Mouse (Mus musculus) CH12.LX (cell line): ENCODE results near the gene Col7a1. TPM values are rescaled to one million over a fixed set of nuclear protein-coding genes. Genes with fewer than 3 reads are reported as not detected.

Source experiments
- DNase-seq: peaks from one replicate; pipeline ENCODE4 v3.0.0-alpha.2; 2013; ENCODE audit errors: extremely low read depth
- H3K27ac ChIP-seq: 2 replicates; pipeline ENCODE4 v1.5.1; 2012; ENCODE audit warnings: low read depth, mild to moderate bottlenecking, control low read depth, moderate library complexity; ENCODE audit not compliant: insufficient read depth
- H3K27me3 ChIP-seq: replicated peaks from 2 replicates; pipeline ENCODE3; 2012; ENCODE audit warnings: inconsistent platforms
- H3K36me3 ChIP-seq, 2 experiments: replicated peaks in 1 of 2; 2 replicates each; pipeline versions ENCODE3 to v1.6.1; 2012; ENCODE audit warnings: inconsistent platforms in 1 of 2, low read length in 1 of 2, mild to moderate bottlenecking in 1 of 2, mixed read lengths in 1 of 2, moderate library complexity in 1 of 2; ENCODE audit not compliant: control insufficient read depth in 1 of 2, insufficient read depth in 1 of 2
- H3K4me1 ChIP-seq, 2 experiments: 2 replicates each; pipeline ENCODE4 v1.6.1; 2012; ENCODE audit warnings: inconsistent platforms in 1 of 2, moderate library complexity in 1 of 2; ENCODE audit not compliant: insufficient read depth in 2 of 2, control insufficient read depth in 1 of 2
- H3K4me2 ChIP-seq: 2 replicates; pipeline ENCODE4 v1.6.1; 2012; ENCODE audit warnings: low read depth, mild to moderate bottlenecking, control low read depth; ENCODE audit not compliant: poor library complexity, insufficient read depth, severe bottlenecking
- H3K4me3 ChIP-seq, 3 experiments: fragments of 150-350 bp in 1 of 3; sonication (generic) in 1 of 3; replicated peaks in 1 of 3; 2 replicates each; pipeline versions ENCODE3 to v1.5.1; 2011 to 2012; ENCODE audit warnings: low read depth in 2 of 3, low read length in 2 of 3, mild to moderate bottlenecking in 2 of 3, moderate library complexity in 2 of 3, control low read depth in 1 of 3, improper control_type of control experiment in 1 of 3, inconsistent platforms in 1 of 3, mixed read lengths in 1 of 3; ENCODE audit not compliant: poor library complexity in 1 of 3
- H3K79me2 ChIP-seq: replicated peaks from 2 replicates; pipeline ENCODE4 v1.6.1; 2012; ENCODE audit warnings: mild to moderate bottlenecking, moderate library complexity; ENCODE audit not compliant: control insufficient read depth, poor library complexity, insufficient read depth, severe bottlenecking; ENCODE audit errors: extremely low read depth
- H3K9ac ChIP-seq: 2 replicates; pipeline ENCODE4 v1.6.1; 2012; ENCODE audit warnings: low read depth, mild to moderate bottlenecking, control low read depth, moderate library complexity; ENCODE audit not compliant: insufficient read depth
- H3K9me3 ChIP-seq: replicated peaks from 2 replicates; pipeline ENCODE3; 2012; ENCODE audit warnings: low read length, inconsistent platforms, mixed read lengths
- E2F4 ChIP-seq: IDR thresholded peaks from 2 replicates; pipeline ENCODE4 v1.6.1; 2011; ENCODE audit warnings: low read depth, low read length, improper control_type of control experiment; ENCODE audit not compliant: insufficient replicate concordance
- EP300 ChIP-seq: IDR thresholded peaks from 2 replicates; pipeline ENCODE4 v1.6.1; 2011; ENCODE audit warnings: low read length, improper control_type of control experiment
- HCFC1 ChIP-seq: IDR thresholded peaks from 2 replicates; pipeline ENCODE4 v1.6.1; 2012; ENCODE audit warnings: low read depth, mild to moderate bottlenecking, inconsistent platforms, low read length, improper control_type of control experiment
- KAT2A ChIP-seq: IDR thresholded peaks from 2 replicates; pipeline ENCODE4 v1.6.1; 2012; ENCODE audit warnings: low read length, improper control_type of control experiment, inconsistent platforms; ENCODE audit not compliant: insufficient replicate concordance
- MAX ChIP-seq: IDR thresholded peaks from 2 replicates; pipeline ENCODE4 v1.6.1; 2011; ENCODE audit warnings: low read length, improper control_type of control experiment
- MEF2A ChIP-seq: IDR thresholded peaks from 2 replicates; pipeline ENCODE4 v1.6.1; 2014; ENCODE audit warnings: low read depth, mild to moderate bottlenecking, inconsistent platforms, low read length, improper control_type of control experiment, borderline replicate concordance
- MXI1 ChIP-seq: IDR thresholded peaks from 2 replicates; pipeline ENCODE4 v1.6.1; 2011; ENCODE audit warnings: mild to moderate bottlenecking, low read depth, low read length, improper control_type of control experiment
- NELFE ChIP-seq: IDR thresholded peaks from 2 replicates; pipeline ENCODE4 v1.6.1; 2011; ENCODE audit warnings: low read depth, low read length, improper control_type of control experiment
- NRF1 ChIP-seq: IDR thresholded peaks from 2 replicates; pipeline ENCODE4 v1.6.1; 2014; ENCODE audit warnings: low read depth, mild to moderate bottlenecking, inconsistent platforms, low read length, improper control_type of control experiment, moderate library complexity
- RAD21 ChIP-seq: IDR thresholded peaks from 2 replicates; pipeline ENCODE4 v1.6.1; 2011; ENCODE audit warnings: low read depth, mild to moderate bottlenecking, low read length, improper control_type of control experiment, moderate library complexity
- RCOR1 ChIP-seq: conservative IDR thresholded peaks from 2 replicates; pipeline ENCODE4 v1.6.1; 2012; ENCODE audit warnings: low read depth, mild to moderate bottlenecking, inconsistent platforms, low read length, improper control_type of control experiment
- SMC3 ChIP-seq: IDR thresholded peaks from 2 replicates; pipeline ENCODE4 v1.6.1; 2011; ENCODE audit warnings: low read depth, low read length, improper control_type of control experiment
- UBTF ChIP-seq: IDR thresholded peaks from 2 replicates; pipeline ENCODE4 v1.6.1; 2012; ENCODE audit warnings: low read depth, mild to moderate bottlenecking, inconsistent platforms, low read length, improper control_type of control experiment, moderate library complexity
- USF1 ChIP-seq: IDR thresholded peaks from 2 replicates; pipeline ENCODE4 v1.6.1; 2014; ENCODE audit warnings: low read depth, mild to moderate bottlenecking, inconsistent platforms, low read length, improper control_type of control experiment
- USF2 ChIP-seq: conservative IDR thresholded peaks from 2 replicates; pipeline ENCODE4 v1.6.1; 2011; ENCODE audit warnings: low read depth, low read length, improper control_type of control experiment
- ZC3H11A ChIP-seq: IDR thresholded peaks from 2 replicates; pipeline ENCODE4 v1.6.1; 2012; ENCODE audit warnings: low read depth, mild to moderate bottlenecking, inconsistent platforms, low read length, improper control_type of control experiment
- ZNF384 ChIP-seq: IDR thresholded peaks from 2 replicates; pipeline ENCODE4 v1.6.1; 2012; ENCODE audit warnings: low read depth, low read length, improper control_type of control experiment, inconsistent platforms
- dilution Hi-C: fragments of 300-500 bp; cut with MboI; formaldehyde crosslinking; loops from 2 replicates; pipeline ENCODE4 v1.14.3; 2020; ENCODE audit warnings: low sequenced_read_pairs; ENCODE audit not compliant: extremely low pct_unique_long_range_greater_than_20kb, extremely low pct_ligation_motif_present
- in situ Hi-C: fragments of 300-500 bp; cut with MboI; formaldehyde crosslinking; loops from 3 replicates; pipeline ENCODE4 v1.14.3; 2019; ENCODE audit warnings: low sequenced_read_pairs, low pct_ligation_motif_present, low pct_unique_long_range_greater_than_20kb, mixed read lengths
- polyA plus RNA-seq: library from polyadenylated mRNA; unstranded; fragments of >175 nt; gene quantifications from 2 replicates; pipeline ENCODE4 v1.2.1, GENCODE M21; 2012; ENCODE audit warnings: low read depth; ENCODE audit not compliant: insufficient read length
- total RNA-seq, 2 experiments: library from RNA; depleted of rRNA; stranded (reverse); fragments of 300-350 nt in 1 of 2; fragments of >200 nt in 1 of 2; gene quantifications; 2 replicates each; pipeline ENCODE4 v1.2.3; 2012 to 2014

Gene Col7a1
- total and polyA plus RNA-seq, 3 experiments: 0.31 to 2.0 (median 0.98) TPM

- Histone ChIP-seq H3K4me2 (no peak overlapping the region), H3K79me2 (no peaks in the 10 kb centered on the region), H3K27me3 (no peaks in the 10 kb centered on the region), H3K4me1 (no peaks in the 10 kb centered on the region), H3K27ac (no peak overlapping the region), H3K36me3 (peaks cover 0 to 46% of the 10 kb centered on the region in 2 experiments), H3K9ac (no peak overlapping the region), H3K9me3 (no peaks in the 10 kb centered on the region), H3K4me3 (no peak overlapping the region)
- TF ChIP-seq USF2 (no peak), MXI1 (no peak), MEF2A (no peak), KAT2A (no peak), EP300 (no peak), E2F4 (no peak), HCFC1 (no peak), NRF1 (no peak), MAX (no peak), RCOR1 (no peak), USF1 (no peak), UBTF (no peak), NELFE (no peak), ZC3H11A (no peak), RAD21 (no peak)
- dilution Hi-C loops (no loop called here), in situ Hi-C loops (no loop called here)
- DNase-seq: no peak
These were observed 76.9 kb downstream of the Col7a1 start for GRCm38 (mm10) chr9:109030312-109030711.

- no peaks in the 10 kb centered on the region for H3K79me2 ChIP-seq
- TF ChIP-seq MXI1 (no peak), ZNF384 (no peak), SMC3 (no peak), USF1 (no peak), KAT2A (no peak)
- TF ChIP-seq, all 38 proteins: peak for 0
- in situ Hi-C loops (no loop called here), dilution Hi-C loops (no loop called here)
- Histone ChIP-seq H3K4me1 (no peaks in the 10 kb centered on the region), H3K27ac (no peak overlapping the region), H3K9me3 (no peaks in the 10 kb centered on the region), H3K4me3 (no peak overlapping the region), H3K4me2 (no peak overlapping the region), H3K36me3 (peaks cover 0 to 39% of the 10 kb centered on the region in 2 experiments), H3K27me3 (no peaks in the 10 kb centered on the region), H3K9ac (no peak overlapping the region)
- DNase-seq: no peak
These were observed 77.6 kb downstream of the Col7a1 start for GRCm38 (mm10) chr9:109031001-109031400.
